Mouse (Mus musculus): ENCODE data around the gene Duox1. TPM values are rescaled to one million over a fixed set of nuclear protein-coding genes. Genes with fewer than 3 reads are reported as not detected.
A peak's percentile ranks its signal among the peaks of the same experiment; 100 is the strongest.

The Duox1 gene
- polyA plus RNA-seq, 1 experiment from 2014 or later = 0.10 TPM

DNA sequence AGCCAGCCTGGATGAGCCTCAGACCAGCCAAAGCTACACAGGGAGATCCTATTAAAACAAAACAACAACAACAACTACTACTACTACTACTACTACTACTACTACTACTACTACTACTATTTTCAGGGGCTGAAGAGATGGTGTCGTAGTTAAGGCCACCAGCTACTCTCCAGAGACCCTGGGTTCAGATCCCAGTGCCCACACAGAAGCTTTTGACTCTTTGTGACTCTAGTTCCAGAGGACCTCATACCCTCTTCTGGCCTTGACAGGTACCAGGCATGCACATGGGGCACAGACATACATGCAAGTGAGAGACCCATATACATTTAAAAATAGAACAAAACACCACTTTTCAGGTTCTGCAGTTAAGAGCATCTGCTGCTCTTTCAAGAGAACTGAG is 57.1 kb downstream of the Duox1 start:
- WGBS = 72% methylated on average over 1 of the region's 1 CpGs
- H3K4me1 ChIP-seq (replicated peaks; ENCODE audit: control insufficient read depth, insufficient read depth, low read length) = peaks cover 5% of the 10 kb centered on the region
- no peak overlapping the region for H3K27ac ChIP-seq (ENCODE audit: low read depth, low read length)
- no peaks in the 10 kb centered on the region; the same call in 1 of the 2 replicates for H3K27me3 ChIP-seq (replicated peaks; ENCODE audit: control insufficient read depth, insufficient read depth, low read length)
- no peak overlapping the region for H3K4me2 ChIP-seq
- DNase-seq (ENCODE audit: low spot score) = no peak
- no peak overlapping the region for H3K4me3 ChIP-seq (ENCODE audit: low read depth, low read length)
- H3K9me3 ChIP-seq (ENCODE audit: control insufficient read depth, low read length) = no peaks in the 10 kb centered on the region
- ATAC-seq (replicated peaks; ENCODE audit: low FRiP score) = no peak
- H3K9ac ChIP-seq (ENCODE audit: low read depth, low read length) = no peak overlapping the region
- no peaks in the 10 kb centered on the region for H3K36me3 ChIP-seq (ENCODE audit: control insufficient read depth, insufficient read depth, low read length)

DNA sequence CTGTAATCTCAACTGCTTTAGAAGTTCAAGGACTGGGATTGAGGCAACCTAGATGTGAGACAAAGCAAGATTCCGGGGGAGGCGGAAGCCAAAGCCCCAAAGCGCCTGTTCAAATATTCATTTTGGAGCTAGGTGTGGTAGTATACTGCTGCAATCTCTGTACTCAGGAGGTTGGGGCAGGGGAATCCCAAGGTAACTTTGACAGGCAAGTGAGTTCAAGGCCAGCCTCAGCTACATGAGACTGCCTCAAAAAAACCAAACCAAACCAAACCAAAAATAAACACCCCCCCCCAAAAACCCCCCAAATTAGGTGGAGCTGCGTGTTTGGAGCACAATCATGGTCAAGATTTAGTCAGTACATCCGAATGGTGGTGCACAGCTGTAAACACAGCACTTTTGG is 58.5 kb downstream of the Duox1 start:
- DNase-seq (ENCODE audit: low spot score) (no peak), ATAC-seq (replicated peaks; ENCODE audit: low FRiP score) (no peak)
- WGBS = 71% methylated on average over 5 of the region's 5 CpGs

DNA sequence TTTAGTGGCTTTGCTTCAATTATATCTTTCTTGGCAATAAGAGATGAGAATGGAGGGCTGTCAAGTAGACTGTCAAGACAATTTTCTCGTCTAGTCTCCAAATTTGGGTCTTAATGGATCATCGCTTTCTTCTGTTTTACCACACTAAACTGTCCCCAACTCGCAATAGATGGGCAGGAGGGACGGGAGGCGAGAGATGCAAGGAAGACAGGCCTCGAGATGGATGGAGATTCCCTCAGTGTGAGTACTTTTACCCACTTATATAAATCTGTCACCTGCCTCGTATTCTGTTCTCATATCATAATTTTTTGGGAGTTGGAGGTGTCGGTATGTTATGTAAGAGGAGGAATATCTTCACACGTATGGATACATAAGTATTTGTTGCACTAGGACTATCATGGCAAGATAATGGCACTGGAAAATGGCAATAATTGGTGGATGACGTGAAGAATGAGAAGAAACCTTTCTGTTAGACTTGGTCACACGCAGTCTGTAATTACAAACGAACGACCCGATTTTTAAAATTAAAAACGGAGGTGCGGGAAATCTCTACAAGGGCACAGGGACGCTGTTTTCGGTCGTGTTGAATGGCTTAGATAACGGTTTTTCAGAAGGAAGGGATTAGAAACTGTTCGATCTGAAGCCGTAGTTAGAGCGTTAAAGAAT is 59.3 kb downstream of the Duox1 start:
- peak overlapping the region; percentile 69 for H3K4me3 ChIP-seq (ENCODE audit: low read depth, low read length)
- H3K27ac ChIP-seq (ENCODE audit: low read depth, low read length) = no peak overlapping the region
- no peaks in the 10 kb centered on the region; the same call in 1 of the 2 replicates for H3K4me1 ChIP-seq (replicated peaks; ENCODE audit: control insufficient read depth, insufficient read depth, low read length)
- DNase-seq (ENCODE audit: low spot score) = no peak
- H3K4me2 ChIP-seq = peak overlapping the region; percentile 74
- ATAC-seq (replicated peaks; ENCODE audit: low FRiP score) = no peak
- H3K27me3 ChIP-seq (replicated peaks; ENCODE audit: control insufficient read depth, insufficient read depth, low read length) = no peaks in the 10 kb centered on the region; the same call in 1 of the 2 replicates
- no peaks in the 10 kb centered on the region for H3K9me3 ChIP-seq (ENCODE audit: control insufficient read depth, low read length)
- 30% methylated on average over 23 of the region's 23 CpGs for WGBS
- peak overlapping the region; percentile 35; the same call in 1 of the 2 replicates for H3K9ac ChIP-seq (ENCODE audit: low read depth, low read length)
- no peaks in the 10 kb centered on the region for H3K36me3 ChIP-seq (ENCODE audit: control insufficient read depth, insufficient read depth, low read length)

More for the DNA sequence above, 58.5 kb downstream of the Duox1 start:
- Histone ChIP-seq H3K4me1 (replicated peaks; ENCODE audit: control insufficient read depth, insufficient read depth, low read length) (peaks cover 3% of the 10 kb centered on the region), H3K27me3 (replicated peaks; ENCODE audit: control insufficient read depth, insufficient read depth, low read length) (no peaks in the 10 kb centered on the region; the same call in 1 of the 2 replicates), H3K9me3 (ENCODE audit: control insufficient read depth, low read length) (no peaks in the 10 kb centered on the region), H3K4me3 (ENCODE audit: low read depth, low read length) (no peak overlapping the region), H3K4me2 (no peak overlapping the region), H3K27ac (ENCODE audit: low read depth, low read length) (no peak overlapping the region), H3K36me3 (ENCODE audit: control insufficient read depth, insufficient read depth, low read length) (no peaks in the 10 kb centered on the region), H3K9ac (ENCODE audit: low read depth, low read length) (no peak overlapping the region)

DNA sequence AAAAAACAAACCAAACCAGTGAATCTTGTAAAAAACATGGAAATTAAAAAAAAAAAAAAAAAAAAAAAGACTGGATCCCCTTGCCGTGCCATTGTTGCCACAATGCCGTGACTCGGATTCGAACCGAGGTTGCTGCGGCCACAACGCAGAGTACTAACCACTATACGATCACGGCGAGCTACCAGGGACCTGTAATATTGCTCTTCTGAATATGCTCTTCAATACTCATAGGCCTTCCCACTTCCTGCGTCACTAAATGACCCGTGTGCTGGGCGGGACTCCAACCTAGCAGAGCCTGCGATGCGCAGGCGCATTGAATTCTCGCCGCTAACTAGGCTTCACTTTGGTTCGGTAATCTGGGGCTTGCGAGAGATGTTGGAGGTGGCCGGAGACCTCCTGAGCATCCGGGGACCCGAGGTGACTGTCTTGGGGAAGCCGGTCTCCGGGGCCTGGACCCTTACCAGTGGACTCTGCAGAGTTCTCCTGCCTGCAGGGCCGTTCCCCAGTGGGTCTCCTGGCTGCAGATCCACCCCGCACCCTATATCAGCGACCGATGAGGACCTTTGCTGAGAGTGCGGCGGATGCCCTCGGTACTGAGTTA is 60.0 kb downstream of the Duox1 start:
- Histone ChIP-seq H3K27me3 (replicated peaks; ENCODE audit: control insufficient read depth, insufficient read depth, low read length) (no peaks in the 10 kb centered on the region; the same call in 1 of the 2 replicates), H3K9me3 (ENCODE audit: control insufficient read depth, low read length) (no peaks in the 10 kb centered on the region), H3K9ac (ENCODE audit: low read depth, low read length) (peak overlapping the region; percentile 58), H3K4me1 (replicated peaks; ENCODE audit: control insufficient read depth, insufficient read depth, low read length) (no peaks in the 10 kb centered on the region), H3K4me2 (peak overlapping the region; percentile 95), H3K27ac (ENCODE audit: low read depth, low read length) (peak overlapping the region; percentile 56), H3K36me3 (ENCODE audit: control insufficient read depth, insufficient read depth, low read length) (no peaks in the 10 kb centered on the region), H3K4me3 (ENCODE audit: low read depth, low read length) (peak overlapping the region; percentile 69)
- peak; percentile 90 for DNase-seq (ENCODE audit: low spot score)
- WGBS = under 1% methylated on average over 32 of the region's 32 CpGs
- ATAC-seq (replicated peaks; ENCODE audit: low FRiP score) = peak; percentile 75

DNA sequence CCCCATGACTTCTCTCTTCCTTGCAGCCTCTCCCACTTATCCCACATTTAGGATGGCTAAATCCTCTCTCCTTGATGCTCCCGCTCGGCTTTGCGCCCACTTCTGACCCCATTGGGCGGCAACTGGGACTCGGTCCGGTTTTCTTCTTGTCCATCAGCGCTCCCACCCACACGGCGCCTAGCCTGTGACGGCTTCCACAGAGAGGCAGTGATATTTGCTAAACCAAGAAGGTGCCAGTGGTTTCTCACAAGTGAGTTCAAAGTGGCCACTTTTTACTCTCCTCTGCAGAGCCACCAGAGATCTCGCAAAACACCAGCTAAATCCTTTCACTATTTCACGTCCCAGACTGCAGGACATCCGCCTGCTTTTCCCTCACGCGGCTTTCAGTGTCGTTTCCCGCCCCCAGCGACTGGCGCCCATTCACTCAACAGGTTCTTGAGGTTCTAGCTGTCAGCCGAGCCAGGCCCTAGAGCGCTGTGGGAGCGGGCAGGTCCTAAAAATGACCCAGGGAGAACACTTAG is 60.6 kb downstream of the Duox1 start:
- WGBS = under 1% methylated on average over 22 of the region's 22 CpGs
- ATAC-seq (replicated peaks; ENCODE audit: low FRiP score) (no peak), DNase-seq (ENCODE audit: low spot score) (peak; percentile 70)
- H3K27me3 ChIP-seq (replicated peaks; ENCODE audit: control insufficient read depth, insufficient read depth, low read length) = no peaks in the 10 kb centered on the region
- no peaks in the 10 kb centered on the region for H3K4me1 ChIP-seq (replicated peaks; ENCODE audit: control insufficient read depth, insufficient read depth, low read length)
- H3K36me3 ChIP-seq (ENCODE audit: control insufficient read depth, insufficient read depth, low read length) = no peaks in the 10 kb centered on the region
- H3K4me3 ChIP-seq (ENCODE audit: low read depth, low read length) = peak overlapping the region; percentile 69
- peak overlapping the region; percentile 95 for H3K4me2 ChIP-seq
- peak overlapping the region; percentile 58 for H3K9ac ChIP-seq (ENCODE audit: low read depth, low read length)
- peak overlapping the region; percentile 56 for H3K27ac ChIP-seq (ENCODE audit: low read depth, low read length)
- H3K9me3 ChIP-seq (ENCODE audit: control insufficient read depth, low read length) = no peaks in the 10 kb centered on the region

DNA sequence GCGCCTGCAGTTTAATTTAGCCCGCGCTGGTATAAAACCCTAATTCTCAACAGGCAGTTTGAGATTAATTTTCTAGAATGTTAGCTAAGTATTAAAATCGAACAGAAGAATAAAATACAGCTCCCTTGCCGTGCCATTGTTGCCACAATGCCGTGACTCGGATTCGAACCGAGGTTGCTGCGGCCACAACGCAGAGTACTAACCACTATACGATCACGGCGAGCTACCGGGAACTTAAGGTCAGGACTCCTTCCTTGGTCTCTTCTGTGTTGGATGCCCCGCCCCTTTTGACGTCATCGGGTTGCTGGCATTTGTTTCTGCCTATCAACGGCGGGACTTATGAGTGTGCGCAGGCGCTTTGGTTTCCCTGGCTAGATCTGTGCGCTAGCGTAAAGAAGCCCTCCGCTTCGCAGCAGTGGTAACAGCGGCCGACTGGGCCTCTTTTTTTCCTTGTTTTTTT is 61.8 kb downstream of the Duox1 start:
- H3K9me3 ChIP-seq (ENCODE audit: control insufficient read depth, low read length) = no peaks in the 10 kb centered on the region
- H3K4me3 ChIP-seq (ENCODE audit: low read depth, low read length) = peak overlapping the region; percentile 53
- WGBS = under 1% methylated on average over 28 of the region's 28 CpGs

DNA sequence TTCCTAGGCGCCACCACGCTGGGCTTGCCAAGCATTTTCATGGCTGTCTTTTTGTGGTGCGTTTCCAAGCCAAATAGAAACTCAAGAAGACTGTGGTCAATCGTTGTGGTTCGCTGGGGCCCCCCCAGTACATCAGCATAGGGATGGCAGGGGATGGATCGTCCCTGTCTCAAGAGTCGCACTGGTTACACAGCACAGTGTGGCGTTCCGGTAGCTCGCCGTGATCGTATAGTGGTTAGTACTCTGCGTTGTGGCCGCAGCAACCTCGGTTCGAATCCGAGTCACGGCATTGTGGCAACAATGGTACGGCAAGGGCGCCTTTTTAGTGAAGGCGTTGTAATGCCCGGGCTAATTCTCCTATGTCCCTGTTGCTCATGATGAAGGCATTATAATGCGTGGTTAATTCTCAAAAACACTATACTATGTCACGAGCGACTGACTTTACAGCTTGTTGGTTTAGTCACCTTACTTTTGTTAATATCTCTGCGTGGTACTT is 62.3 kb downstream of the Duox1 start:
- WGBS = under 1% methylated on average over 26 of the region's 26 CpGs
- Histone ChIP-seq H3K27me3 (replicated peaks; ENCODE audit: control insufficient read depth, insufficient read depth, low read length) (no peaks in the 10 kb centered on the region; the same call in 1 of the 2 replicates), H3K27ac (ENCODE audit: low read depth, low read length) (peak overlapping the region; percentile 10), H3K9me3 (ENCODE audit: control insufficient read depth, low read length) (no peaks in the 10 kb centered on the region), H3K4me1 (replicated peaks; ENCODE audit: control insufficient read depth, insufficient read depth, low read length) (no peaks in the 10 kb centered on the region), H3K4me3 (ENCODE audit: low read depth, low read length) (peak overlapping the region; percentile 53), H3K36me3 (ENCODE audit: control insufficient read depth, insufficient read depth, low read length) (no peaks in the 10 kb centered on the region), H3K9ac (ENCODE audit: low read depth, low read length) (peak overlapping the region; percentile 48), H3K4me2 (peak overlapping the region; percentile 64)
- ATAC-seq (replicated peaks; ENCODE audit: low FRiP score) = peak; percentile 88
- peak; percentile 84 for DNase-seq (ENCODE audit: low spot score)

More for the DNA sequence above, 61.8 kb downstream of the Duox1 start:
- peak overlapping the region; percentile 48 for H3K9ac ChIP-seq (ENCODE audit: low read depth, low read length)
- DNase-seq (ENCODE audit: low spot score) = peak; percentile 98
- H3K27me3 ChIP-seq (replicated peaks; ENCODE audit: control insufficient read depth, insufficient read depth, low read length) = no peaks in the 10 kb centered on the region; the same call in 1 of the 2 replicates
- H3K27ac ChIP-seq (ENCODE audit: low read depth, low read length) = peak overlapping the region; percentile 10; the same call in 1 of the 2 replicates
- peak; percentile 86 for ATAC-seq (replicated peaks; ENCODE audit: low FRiP score)
- no peaks in the 10 kb centered on the region for H3K36me3 ChIP-seq (ENCODE audit: control insufficient read depth, insufficient read depth, low read length)
- peak overlapping the region; percentile 68 for H3K4me2 ChIP-seq
- H3K4me1 ChIP-seq (replicated peaks; ENCODE audit: control insufficient read depth, insufficient read depth, low read length) = no peaks in the 10 kb centered on the region

DNA sequence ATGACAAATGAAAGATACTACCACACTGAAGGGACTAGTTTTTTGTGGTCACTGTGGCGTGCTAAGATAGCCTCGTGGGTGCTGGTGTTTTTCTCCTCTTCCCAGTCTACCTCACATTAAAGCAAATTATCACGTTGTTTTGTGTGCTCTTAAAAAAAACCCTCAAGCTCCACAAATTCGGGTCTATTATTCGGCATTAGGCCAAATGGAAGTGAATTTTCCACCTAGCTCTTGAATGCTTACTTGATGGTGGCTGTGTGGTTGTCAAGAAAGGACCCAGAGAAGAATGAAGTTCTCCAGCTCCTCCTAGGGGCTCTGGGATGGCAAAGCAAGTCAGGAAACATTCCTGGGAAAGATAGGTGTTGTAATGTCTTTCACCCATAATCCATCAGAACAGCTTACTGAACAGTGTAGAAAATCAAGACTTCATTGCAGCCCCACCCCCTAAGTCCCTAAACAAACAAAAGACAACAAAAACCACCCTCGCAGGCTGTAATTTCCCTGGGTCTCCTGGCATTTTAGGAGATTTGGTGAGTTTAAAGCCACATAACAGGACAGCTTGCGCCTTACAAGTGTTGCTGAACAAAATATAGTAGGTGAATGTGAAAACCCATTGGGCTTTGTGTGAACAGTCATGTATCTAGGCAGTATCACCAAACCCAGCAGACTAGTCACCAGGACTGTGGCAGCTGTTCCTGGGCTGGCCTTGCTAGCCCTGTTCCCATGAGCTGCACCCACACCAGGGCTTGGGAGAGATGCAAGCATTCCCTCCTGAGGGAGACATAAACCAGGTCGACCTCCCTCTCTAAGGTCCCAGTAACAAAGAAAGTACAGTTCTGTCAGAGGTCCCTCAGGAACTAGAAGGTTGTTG is 63.2 kb downstream of the Duox1 start:
- ATAC-seq (replicated peaks; ENCODE audit: low FRiP score) = no peak
- no peaks in the 10 kb centered on the region for H3K4me1 ChIP-seq (replicated peaks; ENCODE audit: control insufficient read depth, insufficient read depth, low read length)
- no peak overlapping the region for H3K27ac ChIP-seq (ENCODE audit: low read depth, low read length)
- H3K27me3 ChIP-seq (replicated peaks; ENCODE audit: control insufficient read depth, insufficient read depth, low read length) = no peaks in the 10 kb centered on the region; the same call in 1 of the 2 replicates
- peak overlapping the region; percentile 30; the same call in 1 of the 2 replicates for H3K9ac ChIP-seq (ENCODE audit: low read depth, low read length)
- H3K9me3 ChIP-seq (ENCODE audit: control insufficient read depth, low read length) = no peaks in the 10 kb centered on the region
- peak overlapping the region; percentile 64 for H3K4me2 ChIP-seq
- H3K36me3 ChIP-seq (ENCODE audit: control insufficient read depth, insufficient read depth, low read length) = no peaks in the 10 kb centered on the region
- no peak for DNase-seq (ENCODE audit: low spot score)
- WGBS = 16% methylated on average over 8 of the region's 8 CpGs
- H3K4me3 ChIP-seq (ENCODE audit: low read depth, low read length) = peak overlapping the region; percentile 53

Data from liver, embryonic 11.5 days (tissue).